Mouse (Mus musculus) bone marrow macrophage, adult 2 months (primary cell): ENCODE data around the gene Vwa7.

Experiments used
- CTCF ChIP-seq: IDR thresholded peaks from 2 replicates; pipeline ENCODE4 v1.5.1; 2012; ENCODE audit warnings: low read depth, mild to moderate bottlenecking, low read length, moderate library complexity
- POLR2A ChIP-seq: IDR thresholded peaks from 2 replicates; pipeline ENCODE4 v1.6.1; 2012; ENCODE audit warnings: mild to moderate bottlenecking, low read depth, low read length, borderline replicate concordance

- TF ChIP-seq POLR2A, result no peak
- no peak for TF ChIP-seq CTCF
Measured at GRCm38 (mm10) chr17:35028315-35028714, 11.9 kb downstream of the Vwa7 start.
